Mouse (Mus musculus) gastrocnemius, postnatal 14 days (tissue): ENCODE data around the gene Cep170. TPM values are rescaled to one million over a fixed set of nuclear protein-coding genes. Genes with fewer than 3 reads are reported as not detected.

Source experiments
- microRNA-seq, 2 experiments: library from miRNA; unstranded; fragments of <30 nt; microRNA quantifications; one replicate each; pipeline ENCODE4 v1.2.0; 2021
- total RNA-seq, 2 experiments: library from RNA; stranded (reverse); gene quantifications; 2 replicates each; pipeline ENCODE4 v1.2.3; 2021

Cep170 gene
- total RNA-seq, 2 experiments from 2014 or later, result 20.2 to 25.3 TPM

Small RNA genes within 50 kb of the gene (microRNA-seq; reads per million reads assigned to microRNA genes)
- gene Mir350, result 97.2 to 105 reads per million in 2 experiments

Other genes starting within 250 kb of the Cep170 start
- 1 to 10 TPM; 3.1 to 4.1 TPM for gene Sdccag8, start 593 bp upstream of the Cep170 start, total RNA-seq